Mouse (Mus musculus) small intestine, adult 2 months (tissue): Measurements from ENCODE around the gene Casd1.
"Not testable (repeated sequence)": the region's sequence is repeated elsewhere in the genome, so short reads cannot be mapped to it uniquely, and the experiment has no call there.

Source experiments
- CTCF ChIP-seq: fragments of 200-500 bp; IDR thresholded peaks from 2 replicates; pipeline ENCODE4 v1.5.1; 2012; ENCODE audit warnings: low read depth, mild to moderate bottlenecking, control low read depth, inconsistent platforms, low read length, moderate library complexity, mixed read lengths; ENCODE audit not compliant: insufficient replicate concordance, insufficient read length; ENCODE audit errors: extremely low read depth
- POLR2A ChIP-seq: fragments of 200-500 bp; IDR thresholded peaks from 2 replicates; pipeline ENCODE4 v1.6.1; 2012; ENCODE audit warnings: low read depth, mild to moderate bottlenecking, control low read depth, inconsistent platforms, low read length, moderate library complexity

GRCm38 (mm10) chr6:4653741-4654140 lies 53.1 kb downstream of the Casd1 start:
- not testable (repeated sequence) for TF ChIP-seq CTCF, POLR2A
